Mouse (Mus musculus) lung, adult 2 months (tissue): Measurements from ENCODE around the gene Ifitm5. TPM values are rescaled to one million over a fixed set of nuclear protein-coding genes. Genes with fewer than 3 reads are reported as not detected.

ENCODE experiments used
- DNase-seq: peaks from one replicate; pipeline ENCODE4 v3.0.0; 2022
- H3K4me1 ChIP-seq: fragments of 200-500 bp; 2 replicates; pipeline ENCODE4 v1.6.1; 2011; ENCODE audit warnings: low read length; ENCODE audit not compliant: control insufficient read depth, insufficient read depth
- H3K4me3 ChIP-seq: fragments of 200-500 bp; replicated peaks from 2 replicates; pipeline ENCODE3; 2011; ENCODE audit warnings: low read depth, mild to moderate bottlenecking, control low read depth, low read length; ENCODE audit errors: extremely low read depth
- CTCF ChIP-seq: fragments of 200-500 bp; IDR thresholded peaks from 2 replicates; pipeline ENCODE4 v1.5.1; 2011; ENCODE audit warnings: mild to moderate bottlenecking, low read length, control low read depth; ENCODE audit not compliant: insufficient read depth
- POLR2A ChIP-seq: fragments of 200-500 bp; IDR thresholded peaks from 2 replicates; pipeline ENCODE4 v1.6.1; 2011; ENCODE audit warnings: low read depth, mild to moderate bottlenecking, control low read depth, low read length, borderline replicate concordance; ENCODE audit errors: extremely low read depth
- WGBS: fragments of 180-500 bp; shearing (Covaris S2); methylation state at CpG from one replicate; pipeline ENCODE4 v1.1.7; 2018; 5-methylcytosine and 5-hydroxymethylcytosine counted together
- polyA plus RNA-seq: library from polyadenylated mRNA; depleted of rRNA; stranded (reverse); fragments of >200 nt; gene quantifications from 2 replicates; pipeline ENCODE4 v1.2.3, GENCODE M21; 2012; rRNA removed

Gene Ifitm5
- polyA plus RNA-seq: 3.2 and 5.2 TPM in 2 replicates

- H3K4me3 ChIP-seq: no peak within 1 kb of the TSS
- WGBS: 90% methylated on average over 16 of the region's 16 CpGs
- peaks cover 43% of the 10 kb centered on the region for H3K4me1 ChIP-seq
- TF ChIP-seq CTCF (no peak), POLR2A (no peak)
- DNase-seq: no peak
These were observed at the start of gene Ifitm5 for GRCm38 (mm10) chr7:140949824-140950530. Gene Ifitm5 (minus strand): TSS chr7:140950291.

GRCm38 (mm10) chr7:140998853-140999700 is 49.0 kb upstream of the Ifitm5 start:
- H3K4me1 ChIP-seq: no peaks in the 10 kb centered on the region
- no peak for DNase-seq
- 54% methylated on average over 11 of the region's 11 CpGs for WGBS
- TF ChIP-seq CTCF (no peak), POLR2A (no peak)
- no peak overlapping the region for H3K4me3 ChIP-seq

DNA sequence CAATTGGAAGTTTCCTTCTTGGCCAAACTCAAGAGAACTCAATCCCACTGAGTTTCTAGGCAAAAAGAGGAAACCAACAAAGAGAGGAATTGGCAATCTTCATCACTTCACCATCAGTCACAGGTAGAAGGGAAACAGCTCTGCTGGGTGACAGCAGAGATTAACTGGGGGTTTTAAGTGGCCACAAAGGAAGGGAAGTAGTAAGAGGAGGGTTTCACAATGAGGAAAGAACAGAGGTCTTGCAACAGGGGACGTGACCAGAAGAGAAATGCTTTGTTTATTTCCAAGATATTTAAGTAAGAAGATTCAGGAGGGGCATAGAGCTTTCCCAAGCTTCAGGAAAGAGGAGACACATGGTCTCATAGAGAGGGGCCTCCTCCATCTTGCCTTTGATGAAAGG is 47.7 kb upstream of the Ifitm5 start:
- Histone ChIP-seq H3K4me1 (no peaks in the 10 kb centered on the region), H3K4me3 (no peak overlapping the region)
- 34% methylated on average over 1 of the region's 1 CpGs for WGBS
- TF ChIP-seq POLR2A (no peak), CTCF (no peak)
- no peak for DNase-seq

GRCm38 (mm10) chr7:140991117-140991689 is 41.1 kb upstream of the Ifitm5 start:
- Histone ChIP-seq H3K4me3 (no peak overlapping the region), H3K4me1 (no peaks in the 10 kb centered on the region)
- no peak for DNase-seq
- 68% methylated on average over 14 of the region's 14 CpGs for WGBS
- TF ChIP-seq POLR2A (no peak), CTCF (peak; percentile 29; the same call in 1 of the 2 replicates)

DNA sequence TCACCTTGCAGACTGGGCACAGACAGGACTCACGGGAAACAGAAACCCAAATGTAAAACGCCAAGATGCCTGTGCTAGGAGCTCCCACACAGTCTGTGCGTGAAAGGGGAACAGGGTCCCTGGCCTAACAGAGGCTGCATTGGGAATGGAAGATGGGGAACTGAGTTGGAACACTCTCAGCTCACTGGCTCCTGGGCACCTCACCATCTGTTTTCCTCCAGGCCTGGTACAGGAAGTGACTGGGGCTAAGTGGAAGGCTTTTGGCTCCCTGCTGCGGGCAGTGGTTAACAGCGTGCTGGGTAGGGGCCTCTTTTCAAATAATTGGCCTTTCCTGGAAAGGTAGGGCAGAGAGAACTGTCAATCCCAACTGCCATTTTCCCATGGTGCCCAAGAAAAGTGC is 40.5 kb upstream of the Ifitm5 start:
- Histone ChIP-seq H3K4me3 (no peak overlapping the region), H3K4me1 (no peaks in the 10 kb centered on the region)
- TF ChIP-seq CTCF (no peak), POLR2A (no peak)
- no peak for DNase-seq
- 64% methylated on average over 5 of the region's 5 CpGs for WGBS

GRCm38 (mm10) chr7:140990185-140990584 is 40.1 kb upstream of the Ifitm5 start:
- WGBS: 52% methylated on average over 6 of the region's 6 CpGs
- Histone ChIP-seq H3K4me3 (no peak overlapping the region), H3K4me1 (no peaks in the 10 kb centered on the region)
- TF ChIP-seq CTCF (no peak), POLR2A (no peak)
- no peak for DNase-seq

- Histone ChIP-seq H3K4me3 (no peak overlapping the region), H3K4me1 (no peaks in the 10 kb centered on the region)
- TF ChIP-seq POLR2A (no peak), CTCF (no peak)
- no peak for DNase-seq
- 76% methylated on average over 4 of the region's 4 CpGs for WGBS
These were observed 38.9 kb upstream of the Ifitm5 start for GRCm38 (mm10) chr7:140989022-140989421.

- DNase-seq: no peak
- no peaks in the 10 kb centered on the region for H3K4me1 ChIP-seq
- no peak overlapping the region for H3K4me3 ChIP-seq
- TF ChIP-seq POLR2A (no peak), CTCF (no peak)
- WGBS: 77% methylated on average over 17 of the region's 17 CpGs
These were observed 37.4 kb upstream of the Ifitm5 start for GRCm38 (mm10) chr7:140987182-140988138.

DNA sequence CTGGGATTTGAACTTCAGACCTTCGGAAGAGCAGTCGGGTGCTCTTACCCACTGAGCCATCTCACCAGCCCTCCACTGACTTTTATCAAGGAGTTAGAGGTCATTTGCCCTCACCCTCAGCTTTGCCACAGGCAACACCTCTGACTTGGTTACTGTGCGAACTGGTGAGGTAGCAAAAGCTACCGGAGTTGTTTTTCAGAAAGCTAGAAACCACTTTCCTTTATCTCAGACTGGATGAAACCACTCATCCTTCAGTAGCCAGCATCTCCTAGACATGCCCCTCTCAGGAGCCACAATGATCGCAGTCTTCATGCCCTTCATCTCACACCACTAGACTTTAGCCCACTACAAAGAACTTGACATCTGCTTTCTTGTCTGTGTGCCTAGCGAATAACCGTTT is 32.9 kb upstream of the Ifitm5 start:
- DNase-seq: no peak
- WGBS: 80% methylated on average over 7 of the region's 7 CpGs
- no peak for TF ChIP-seq CTCF
- no peak for TF ChIP-seq POLR2A
- no peak overlapping the region for H3K4me3 ChIP-seq
- H3K4me1 ChIP-seq: no peaks in the 10 kb centered on the region
